Mouse (Mus musculus): ENCODE measurements around the gene Nbas. TPM values are rescaled to one million over a fixed set of nuclear protein-coding genes. Genes with fewer than 3 reads are reported as not detected.

Nbas gene
- polyA plus RNA-seq, 1 experiment from 2014 or later: 15.7 TPM

GRCm38 (mm10) chr12:13357229-13357628, 88.3 kb downstream of the Nbas start:
- no peak overlapping the region for H3K9ac ChIP-seq (ENCODE audit: low read length)
- no peak for ATAC-seq (ENCODE audit: low FRiP score)
- no peak overlapping the region for H3K4me2 ChIP-seq
- no peak overlapping the region for H3K4me3 ChIP-seq (ENCODE audit: low read depth, low read length)
- 93% methylated on average over 5 of the region's 5 CpGs for whole genome bisulfite sequencing
- DNase-seq (ENCODE audit: low spot score, missing footprints): no peak
- no peaks in the 10 kb centered on the region for H3K4me1 ChIP-seq (ENCODE audit: control insufficient read depth, insufficient read depth, low read length)
- H3K27ac ChIP-seq (ENCODE audit: low read depth, low read length): no peak overlapping the region
- no peaks in the 10 kb centered on the region; the same call in 1 of the 2 replicates for H3K36me3 ChIP-seq (ENCODE audit: control insufficient read depth, insufficient read depth, low read length)
- no peaks in the 10 kb centered on the region for H3K9me3 ChIP-seq (ENCODE audit: control insufficient read depth, low read length)
- H3K27me3 ChIP-seq (ENCODE audit: control insufficient read depth, insufficient read depth, low read length): no peaks in the 10 kb centered on the region

- Histone ChIP-seq H3K36me3 (ENCODE audit: control insufficient read depth, insufficient read depth, low read length) (no peaks in the 10 kb centered on the region; the same call in 1 of the 2 replicates), H3K4me3 (ENCODE audit: low read depth, low read length) (no peak overlapping the region), H3K27me3 (ENCODE audit: control insufficient read depth, insufficient read depth, low read length) (no peaks in the 10 kb centered on the region), H3K9me3 (ENCODE audit: control insufficient read depth, low read length) (no peaks in the 10 kb centered on the region), H3K27ac (ENCODE audit: low read depth, low read length) (no peak overlapping the region), H3K4me2 (no peak overlapping the region), H3K4me1 (ENCODE audit: control insufficient read depth, insufficient read depth, low read length) (no peaks in the 10 kb centered on the region), H3K9ac (ENCODE audit: low read length) (no peak overlapping the region)
- ATAC-seq (ENCODE audit: low FRiP score) (no peak), DNase-seq (ENCODE audit: low spot score, missing footprints) (no peak)
- 88% methylated on average over 4 of the region's 4 CpGs for WGBS
These were observed 89.9 kb downstream of the Nbas start for GRCm38 (mm10) chr12:13358849-13359248.

- no peaks in the 10 kb centered on the region; the same call in 1 of the 2 replicates for H3K36me3 ChIP-seq (ENCODE audit: control insufficient read depth, insufficient read depth, low read length)
- no peak overlapping the region for H3K4me2 ChIP-seq
- no peak overlapping the region for H3K4me3 ChIP-seq (ENCODE audit: low read depth, low read length)
- H3K27ac ChIP-seq (ENCODE audit: low read depth, low read length): no peak overlapping the region
- DNase-seq (ENCODE audit: low spot score, missing footprints) (no peak), ATAC-seq (ENCODE audit: low FRiP score) (no peak)
- WGBS: 49% methylated on average over 7 of the region's 7 CpGs
- H3K9ac ChIP-seq (ENCODE audit: low read length): no peak overlapping the region
- no peaks in the 10 kb centered on the region for H3K9me3 ChIP-seq (ENCODE audit: control insufficient read depth, low read length)
- no peaks in the 10 kb centered on the region for H3K27me3 ChIP-seq (ENCODE audit: control insufficient read depth, insufficient read depth, low read length)
- no peaks in the 10 kb centered on the region for H3K4me1 ChIP-seq (ENCODE audit: control insufficient read depth, insufficient read depth, low read length)
These were observed 91.4 kb downstream of the Nbas start for GRCm38 (mm10) chr12:13360183-13360811.

- Histone ChIP-seq H3K9ac (ENCODE audit: low read length) (no peak overlapping the region), H3K4me3 (ENCODE audit: low read depth, low read length) (no peak overlapping the region), H3K4me1 (ENCODE audit: control insufficient read depth, insufficient read depth, low read length) (no peaks in the 10 kb centered on the region), H3K27ac (ENCODE audit: low read depth, low read length) (no peak overlapping the region), H3K36me3 (ENCODE audit: control insufficient read depth, insufficient read depth, low read length) (no peaks in the 10 kb centered on the region), H3K9me3 (ENCODE audit: control insufficient read depth, low read length) (no peaks in the 10 kb centered on the region), H3K27me3 (ENCODE audit: control insufficient read depth, insufficient read depth, low read length) (no peaks in the 10 kb centered on the region), H3K4me2 (no peak overlapping the region)
- 95% methylated on average over 7 of the region's 7 CpGs for WGBS
- DNase-seq (ENCODE audit: low spot score, missing footprints) (no peak), ATAC-seq (ENCODE audit: low FRiP score) (no peak)
These were observed 112.6 kb downstream of the Nbas start for GRCm38 (mm10) chr12:13381580-13381979.

- Histone ChIP-seq H3K4me3 (ENCODE audit: low read depth, low read length) (no peak overlapping the region), H3K4me1 (ENCODE audit: control insufficient read depth, insufficient read depth, low read length) (no peaks in the 10 kb centered on the region), H3K27ac (ENCODE audit: low read depth, low read length) (no peak overlapping the region), H3K4me2 (no peak overlapping the region), H3K9ac (ENCODE audit: low read length) (no peak overlapping the region), H3K27me3 (ENCODE audit: control insufficient read depth, insufficient read depth, low read length) (no peaks in the 10 kb centered on the region), H3K9me3 (ENCODE audit: control insufficient read depth, low read length) (no peaks in the 10 kb centered on the region), H3K36me3 (ENCODE audit: control insufficient read depth, insufficient read depth, low read length) (no peaks in the 10 kb centered on the region)
- ATAC-seq (ENCODE audit: low FRiP score): no peak
- DNase-seq (ENCODE audit: low spot score, missing footprints): no peak
These were observed 113.1 kb downstream of the Nbas start for GRCm38 (mm10) chr12:13382046-13382445.

- WGBS: 80% methylated on average over 1 of the region's 1 CpGs
These were observed 120.7 kb downstream of the Nbas start for GRCm38 (mm10) chr12:13389644-13390043.

GRCm38 (mm10) chr12:13410191-13410590, 141.3 kb downstream of the Nbas start:
- no peak overlapping the region for H3K4me2 ChIP-seq
- H3K9me3 ChIP-seq (ENCODE audit: control insufficient read depth, low read length): no peaks in the 10 kb centered on the region
- DNase-seq (ENCODE audit: low spot score, missing footprints) (no peak), ATAC-seq (ENCODE audit: low FRiP score) (no peak)
- H3K27ac ChIP-seq (ENCODE audit: low read depth, low read length): no peak overlapping the region
- no peaks in the 10 kb centered on the region for H3K36me3 ChIP-seq (ENCODE audit: control insufficient read depth, insufficient read depth, low read length)
- no peaks in the 10 kb centered on the region for H3K4me1 ChIP-seq (ENCODE audit: control insufficient read depth, insufficient read depth, low read length)
- no peaks in the 10 kb centered on the region for H3K27me3 ChIP-seq (ENCODE audit: control insufficient read depth, insufficient read depth, low read length)
- no peak overlapping the region for H3K9ac ChIP-seq (ENCODE audit: low read length)
- no peak overlapping the region for H3K4me3 ChIP-seq (ENCODE audit: low read depth, low read length)

More at GRCm38 (mm10) chr12:13389644-13390043, 120.7 kb downstream of the Nbas start:
- Histone ChIP-seq H3K9ac (ENCODE audit: low read length) (no peak overlapping the region), H3K27me3 (ENCODE audit: control insufficient read depth, insufficient read depth, low read length) (no peaks in the 10 kb centered on the region), H3K9me3 (ENCODE audit: control insufficient read depth, low read length) (no peaks in the 10 kb centered on the region), H3K36me3 (ENCODE audit: control insufficient read depth, insufficient read depth, low read length) (no peaks in the 10 kb centered on the region), H3K4me3 (ENCODE audit: low read depth, low read length) (no peak overlapping the region), H3K4me1 (ENCODE audit: control insufficient read depth, insufficient read depth, low read length) (no peaks in the 10 kb centered on the region), H3K27ac (ENCODE audit: low read depth, low read length) (no peak overlapping the region), H3K4me2 (no peak overlapping the region)
- DNase-seq (ENCODE audit: low spot score, missing footprints) (no peak), ATAC-seq (ENCODE audit: low FRiP score) (no peak)

GRCm38 (mm10) chr12:13418651-13419050, 149.7 kb downstream of the Nbas start:
- 96% methylated on average over 2 of the region's 2 CpGs for WGBS
- no peaks in the 10 kb centered on the region for H3K27me3 ChIP-seq (ENCODE audit: control insufficient read depth, insufficient read depth, low read length)

GRCm38 (mm10) chr12:13430219-13430618, 161.3 kb downstream of the Nbas start:
- H3K27ac ChIP-seq (ENCODE audit: low read depth, low read length): no peak overlapping the region
- no peak overlapping the region for H3K9ac ChIP-seq (ENCODE audit: low read length)
- H3K4me1 ChIP-seq (ENCODE audit: control insufficient read depth, insufficient read depth, low read length): no peaks in the 10 kb centered on the region
- H3K4me3 ChIP-seq (ENCODE audit: low read depth, low read length): no peak overlapping the region
- no peak overlapping the region for H3K4me2 ChIP-seq
- ATAC-seq (ENCODE audit: low FRiP score) (no peak), DNase-seq (ENCODE audit: low spot score, missing footprints) (no peak)
- no peaks in the 10 kb centered on the region for H3K36me3 ChIP-seq (ENCODE audit: control insufficient read depth, insufficient read depth, low read length)
- WGBS: 82% methylated on average over 1 of the region's 1 CpGs
- no peaks in the 10 kb centered on the region for H3K9me3 ChIP-seq (ENCODE audit: control insufficient read depth, low read length)
- H3K27me3 ChIP-seq (ENCODE audit: control insufficient read depth, insufficient read depth, low read length): no peaks in the 10 kb centered on the region

More at GRCm38 (mm10) chr12:13418651-13419050, 149.7 kb downstream of the Nbas start:
- no peak overlapping the region for H3K27ac ChIP-seq (ENCODE audit: low read depth, low read length)
- ATAC-seq (ENCODE audit: low FRiP score): no peak
- H3K4me2 ChIP-seq: no peak overlapping the region
- DNase-seq (ENCODE audit: low spot score, missing footprints): no peak
- no peak overlapping the region for H3K9ac ChIP-seq (ENCODE audit: low read length)
- no peaks in the 10 kb centered on the region for H3K9me3 ChIP-seq (ENCODE audit: control insufficient read depth, low read length)
- no peaks in the 10 kb centered on the region for H3K4me1 ChIP-seq (ENCODE audit: control insufficient read depth, insufficient read depth, low read length)
- H3K4me3 ChIP-seq (ENCODE audit: low read depth, low read length): no peak overlapping the region
- no peaks in the 10 kb centered on the region for H3K36me3 ChIP-seq (ENCODE audit: control insufficient read depth, insufficient read depth, low read length)
